Mouse (Mus musculus): Measurements from ENCODE around the gene Cd59b. TPM values are rescaled to one million over a fixed set of nuclear protein-coding genes. Genes with fewer than 3 reads are reported as not detected.

The Cd59b gene
- polyA plus RNA-seq, 1 experiment, result not detected

GRCm38 (mm10) chr2:104038236-104038635 lies 31.4 kb upstream of the Cd59b start:
- TF ChIP-seq MYOD1 (IDR thresholded peaks at IDR 0.05; ENCODE audit: control insufficient read depth, insufficient read length, low read depth) (no peak), FOSL1 (IDR thresholded peaks at IDR 0.05; ENCODE audit: insufficient read depth, low read length, poor library complexity, severe bottlenecking) (no peak), MAX (IDR thresholded peaks at IDR 0.05) (no peak), CTCF (IDR thresholded peaks at IDR 0.05; ENCODE audit: control insufficient read depth, insufficient read depth, insufficient read length) (no peak), CEBPB (IDR thresholded peaks at IDR 0.05; ENCODE audit: low read depth) (no peak), MYOG (IDR thresholded peaks at IDR 0.05; ENCODE audit: control insufficient read depth, extremely low read depth, insufficient read length) (no peak), USF1 (IDR thresholded peaks at IDR 0.05; ENCODE audit: low read depth) (no peak)
- H3K36me3 ChIP-seq (ENCODE audit: control insufficient read depth, insufficient read depth), result peaks cover 49% of the 10 kb centered on the region
- H3K79me3 ChIP-seq (ENCODE audit: low read depth), result no peaks in the 10 kb centered on the region
- no peaks in the 10 kb centered on the region for H3K79me2 ChIP-seq (ENCODE audit: control insufficient read depth, insufficient read depth)
- no peak overlapping the region for H3K4me3 ChIP-seq (ENCODE audit: insufficient read depth, poor library complexity, severe bottlenecking)
- no peaks in the 10 kb centered on the region for H3K27me3 ChIP-seq (ENCODE audit: control insufficient read depth, insufficient read depth, insufficient read length)
- H3ac ChIP-seq (ENCODE audit: control insufficient read depth, insufficient read length, low read depth), result no peak overlapping the region

GRCm38 (mm10) chr2:104041632-104042031 lies 28.0 kb upstream of the Cd59b start:
- TF ChIP-seq FOSL1 (IDR thresholded peaks at IDR 0.05; ENCODE audit: insufficient read depth, low read length, poor library complexity, severe bottlenecking) (no peak), MYOD1 (IDR thresholded peaks at IDR 0.05; ENCODE audit: control insufficient read depth, insufficient read length, low read depth) (no peak), MAX (IDR thresholded peaks at IDR 0.05) (no peak), USF1 (IDR thresholded peaks at IDR 0.05; ENCODE audit: low read depth) (no peak), MYOG (IDR thresholded peaks at IDR 0.05; ENCODE audit: control insufficient read depth, extremely low read depth, insufficient read length) (no peak), CEBPB (IDR thresholded peaks at IDR 0.05; ENCODE audit: low read depth) (no peak), CTCF (IDR thresholded peaks at IDR 0.05; ENCODE audit: control insufficient read depth, insufficient read depth, insufficient read length) (no peak)
- no peaks in the 10 kb centered on the region for H3K27me3 ChIP-seq (ENCODE audit: control insufficient read depth, insufficient read depth, insufficient read length)
- H3K36me3 ChIP-seq (ENCODE audit: control insufficient read depth, insufficient read depth), result peaks cover 38% of the 10 kb centered on the region
- no peaks in the 10 kb centered on the region for H3K79me3 ChIP-seq (ENCODE audit: low read depth)
- H3ac ChIP-seq (ENCODE audit: control insufficient read depth, insufficient read length, low read depth), result no peak overlapping the region
- no peaks in the 10 kb centered on the region for H3K79me2 ChIP-seq (ENCODE audit: control insufficient read depth, insufficient read depth)
- no peak overlapping the region for H3K4me3 ChIP-seq (ENCODE audit: insufficient read depth, poor library complexity, severe bottlenecking)

- H3K36me3 ChIP-seq (ENCODE audit: control insufficient read depth, insufficient read depth), result peaks cover 38% of the 10 kb centered on the region
- no peaks in the 10 kb centered on the region for H3K79me2 ChIP-seq (ENCODE audit: control insufficient read depth, insufficient read depth)
- no peak for TF ChIP-seq MAX (IDR thresholded peaks at IDR 0.05)
- no peak for TF ChIP-seq USF1 (IDR thresholded peaks at IDR 0.05; ENCODE audit: low read depth)
- no peak for TF ChIP-seq MYOG (IDR thresholded peaks at IDR 0.05; ENCODE audit: control insufficient read depth, extremely low read depth, insufficient read length)
- no peak for TF ChIP-seq CEBPB (IDR thresholded peaks at IDR 0.05; ENCODE audit: low read depth)
- TF ChIP-seq FOSL1 (IDR thresholded peaks at IDR 0.05; ENCODE audit: insufficient read depth, low read length, poor library complexity, severe bottlenecking), result no peak
- TF ChIP-seq MYOD1 (IDR thresholded peaks at IDR 0.05; ENCODE audit: control insufficient read depth, insufficient read length, low read depth), result no peak
- TF ChIP-seq CTCF (IDR thresholded peaks at IDR 0.05; ENCODE audit: control insufficient read depth, insufficient read depth, insufficient read length), result no peak
- no peak overlapping the region for H3ac ChIP-seq (ENCODE audit: control insufficient read depth, insufficient read length, low read depth)
- no peak overlapping the region for H3K4me3 ChIP-seq (ENCODE audit: insufficient read depth, poor library complexity, severe bottlenecking)
- no peaks in the 10 kb centered on the region for H3K27me3 ChIP-seq (ENCODE audit: control insufficient read depth, insufficient read depth, insufficient read length)
- H3K79me3 ChIP-seq (ENCODE audit: low read depth), result no peaks in the 10 kb centered on the region
Observed at GRCm38 (mm10) chr2:104042766-104043165, 26.9 kb upstream of the Cd59b start.

- H3K4me3 ChIP-seq (ENCODE audit: insufficient read depth, poor library complexity, severe bottlenecking), result no peak overlapping the region
- no peak overlapping the region for H3ac ChIP-seq (ENCODE audit: control insufficient read depth, insufficient read length, low read depth)
- no peaks in the 10 kb centered on the region for H3K27me3 ChIP-seq (ENCODE audit: control insufficient read depth, insufficient read depth, insufficient read length)
- TF ChIP-seq CEBPB (IDR thresholded peaks at IDR 0.05; ENCODE audit: low read depth) (no peak), MYOG (IDR thresholded peaks at IDR 0.05; ENCODE audit: control insufficient read depth, extremely low read depth, insufficient read length) (no peak), USF1 (IDR thresholded peaks at IDR 0.05; ENCODE audit: low read depth) (no peak), CTCF (IDR thresholded peaks at IDR 0.05; ENCODE audit: control insufficient read depth, insufficient read depth, insufficient read length) (no peak), MAX (IDR thresholded peaks at IDR 0.05) (no peak), MYOD1 (IDR thresholded peaks at IDR 0.05; ENCODE audit: control insufficient read depth, insufficient read length, low read depth) (no peak), FOSL1 (IDR thresholded peaks at IDR 0.05; ENCODE audit: insufficient read depth, low read length, poor library complexity, severe bottlenecking) (no peak)
- H3K36me3 ChIP-seq (ENCODE audit: control insufficient read depth, insufficient read depth), result peaks cover 46% of the 10 kb centered on the region
- no peaks in the 10 kb centered on the region for H3K79me3 ChIP-seq (ENCODE audit: low read depth)
- no peaks in the 10 kb centered on the region for H3K79me2 ChIP-seq (ENCODE audit: control insufficient read depth, insufficient read depth)
Observed at GRCm38 (mm10) chr2:104043624-104044478, 25.8 kb upstream of the Cd59b start.

- H3K36me3 ChIP-seq (ENCODE audit: control insufficient read depth, insufficient read depth), result peaks cover 44% of the 10 kb centered on the region
- no peaks in the 10 kb centered on the region for H3K79me3 ChIP-seq (ENCODE audit: low read depth)
- H3K27me3 ChIP-seq (ENCODE audit: control insufficient read depth, insufficient read depth, insufficient read length), result no peaks in the 10 kb centered on the region
- no peaks in the 10 kb centered on the region for H3K79me2 ChIP-seq (ENCODE audit: control insufficient read depth, insufficient read depth)
- no peak overlapping the region for H3K4me3 ChIP-seq (ENCODE audit: insufficient read depth, poor library complexity, severe bottlenecking)
- no peak for TF ChIP-seq CEBPB (IDR thresholded peaks at IDR 0.05; ENCODE audit: low read depth)
- no peak for TF ChIP-seq MYOG (IDR thresholded peaks at IDR 0.05; ENCODE audit: control insufficient read depth, extremely low read depth, insufficient read length)
- no peak for TF ChIP-seq MYOD1 (IDR thresholded peaks at IDR 0.05; ENCODE audit: control insufficient read depth, insufficient read length, low read depth)
- TF ChIP-seq MAX (IDR thresholded peaks at IDR 0.05), result no peak
- no peak for TF ChIP-seq USF1 (IDR thresholded peaks at IDR 0.05; ENCODE audit: low read depth)
- no peak for TF ChIP-seq FOSL1 (IDR thresholded peaks at IDR 0.05; ENCODE audit: insufficient read depth, low read length, poor library complexity, severe bottlenecking)
- no peak for TF ChIP-seq CTCF (IDR thresholded peaks at IDR 0.05; ENCODE audit: control insufficient read depth, insufficient read depth, insufficient read length)
- H3ac ChIP-seq (ENCODE audit: control insufficient read depth, insufficient read length, low read depth), result no peak overlapping the region
Observed at GRCm38 (mm10) chr2:104044479-104045080, 25.1 kb upstream of the Cd59b start.

Measured in C2C12 (cell line).